Mouse (Mus musculus) embryonic facial prominence, embryonic 12.5 days (tissue): Measurements from ENCODE around the gene Myo7a. TPM values are rescaled to one million over a fixed set of nuclear protein-coding genes. Genes with fewer than 3 reads are reported as not detected.
A peak's percentile ranks its signal among the peaks of the same experiment; 100 is the strongest.

Source experiments
- ATAC-seq: fragments of 200-750 bp; cut with Nextera tagmentation; 2 replicates; pipeline ENCODE4 v1.8.0; 2017; ENCODE audit not compliant: insufficient number of reproducible peaks, insufficient read depth, low FRiP score, low TSS enrichment
- H3K27ac ChIP-seq: fragments of 300-500 bp; sonication (generic); 2 replicates; pipeline ENCODE4 v1.5.1; 2016; ENCODE audit warnings: mild to moderate bottlenecking
- H3K27me3 ChIP-seq: fragments of 300-500 bp; sonication (generic); 2 replicates; pipeline ENCODE4 v1.6.1; 2016; ENCODE audit warnings: mild to moderate bottlenecking, moderate library complexity
- H3K36me3 ChIP-seq: fragments of 300-500 bp; sonication (generic); 2 replicates; pipeline ENCODE4 v1.6.1; 2016; ENCODE audit warnings: mild to moderate bottlenecking
- H3K4me1 ChIP-seq: fragments of 300-500 bp; sonication (generic); 2 replicates; pipeline ENCODE4 v1.6.1; 2016
- H3K4me2 ChIP-seq: fragments of 300-500 bp; sonication (generic); replicated peaks from 2 replicates; pipeline ENCODE4 v1.6.1; 2016; ENCODE audit warnings: mild to moderate bottlenecking, moderate library complexity
- H3K4me3 ChIP-seq: fragments of 300-500 bp; sonication (generic); 2 replicates; pipeline ENCODE4 v1.5.1; 2016; ENCODE audit warnings: mild to moderate bottlenecking
- H3K9ac ChIP-seq: fragments of 300-500 bp; sonication (generic); 2 replicates; pipeline ENCODE4 v1.6.1; 2016; ENCODE audit warnings: mild to moderate bottlenecking, moderate library complexity
- H3K9me3 ChIP-seq: fragments of 300-500 bp; sonication (generic); 2 replicates; pipeline ENCODE4 v1.6.1; 2016; ENCODE audit warnings: mild to moderate bottlenecking, moderate library complexity
- WGBS: fragments of 180-500 bp; shearing (Covaris S2); methylation state at CpG from one replicate; pipeline ENCODE4 v1.1.7; 2016; 5-methylcytosine and 5-hydroxymethylcytosine counted together
- polyA plus RNA-seq: library from polyadenylated mRNA; unstranded; fragments of >200 nt; fragmentation: Nextera tagmentation; extraction: Ambion mirVana; gene quantifications from 2 replicates; pipeline ENCODE4 v1.2.1, GENCODE M21; 2016

The Myo7a gene
- polyA plus RNA-seq, result 14.0 and 16.1 TPM in 2 replicates

DNA sequence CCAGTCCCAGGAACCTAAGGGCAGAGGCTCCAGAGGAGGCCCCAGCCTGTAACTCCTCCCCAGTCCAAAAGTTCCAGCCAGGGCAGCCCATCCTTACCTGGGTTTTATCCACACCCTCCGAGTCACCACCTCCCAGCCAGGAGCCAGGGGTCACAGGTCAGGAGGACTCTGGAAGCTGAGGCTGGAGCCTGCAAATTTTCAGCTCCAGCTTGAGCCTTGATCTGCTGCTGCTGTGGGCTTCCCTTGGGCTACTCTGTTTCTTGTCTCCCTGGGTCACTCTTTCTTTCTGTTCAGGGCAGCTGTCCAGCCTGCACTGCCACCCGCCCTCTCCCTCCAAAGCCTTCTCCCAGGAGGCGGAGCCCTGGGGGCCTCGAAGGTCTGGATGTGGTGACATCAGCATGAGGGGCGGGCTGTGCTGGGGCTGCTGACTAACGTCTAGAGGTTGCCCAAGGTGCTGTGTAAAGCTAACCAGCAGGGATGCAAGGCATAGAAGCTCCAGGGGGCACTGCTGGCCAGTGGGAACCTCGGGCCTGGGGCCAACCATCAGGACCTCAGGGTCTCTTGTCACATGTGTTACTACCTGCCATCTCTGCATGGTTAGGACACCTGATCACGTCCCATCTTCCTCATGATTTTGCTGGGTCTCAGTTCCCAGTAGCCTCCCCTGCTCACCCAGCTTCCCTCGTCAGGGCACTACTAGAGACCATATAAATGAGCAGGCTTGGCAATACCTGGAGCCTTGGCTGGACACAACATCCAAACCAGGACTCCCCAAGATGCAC is at the start of gene Myo7a:
Gene Myo7a (minus strand): TSS at position 346 of the 782 bp plus-strand sequence.
- 0 out of 2 replicates have a peak, but pooled peaks cover 18% of the 10 kb centered on the region for H3K27me3 ChIP-seq
- peak within 1 kb of the TSS; percentile 21 for H3K4me3 ChIP-seq
- no peak within 1 kb of the TSS for H3K9ac ChIP-seq
- H3K27ac ChIP-seq, result no peak within 1 kb of the TSS
- 0 out of 2 replicates have a peak, but pooled peaks cover 4% of the 10 kb centered on the region for H3K4me1 ChIP-seq
- H3K36me3 ChIP-seq, result no peaks in the 10 kb centered on the region
- 26% methylated on average over 8 of the region's 9 CpGs for WGBS
- no peak for ATAC-seq
- peak within 1 kb of the TSS; percentile 45 for H3K4me2 ChIP-seq
- H3K9me3 ChIP-seq, result no peaks in the 10 kb centered on the region

DNA sequence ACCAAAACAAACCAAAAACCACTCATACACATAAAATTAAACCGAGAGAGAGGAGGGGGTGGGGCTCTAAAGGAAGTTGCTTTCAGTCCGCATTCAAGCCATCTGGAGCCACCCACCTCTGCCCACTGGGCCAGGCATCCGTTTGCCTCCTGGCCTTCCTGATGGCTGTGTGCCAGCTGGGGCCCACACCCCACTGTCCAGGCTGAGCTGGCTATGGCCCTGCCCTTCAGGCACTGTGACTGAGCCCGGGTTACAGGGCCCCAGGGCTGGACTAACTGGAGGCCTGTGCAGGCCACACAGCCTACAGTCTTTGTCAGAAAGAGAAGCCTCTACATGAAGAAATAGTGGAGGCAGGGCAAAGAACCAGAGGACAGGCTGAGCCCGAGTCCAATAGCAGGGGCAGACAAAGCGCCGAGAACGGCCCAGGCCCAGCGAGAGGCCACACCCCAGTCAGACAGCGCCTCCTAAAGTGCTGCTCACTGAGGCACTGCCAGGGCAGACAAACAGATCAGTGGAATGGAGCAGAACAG is 45.7 kb upstream of the Myo7a start:
- H3K9me3 ChIP-seq, result no peaks in the 10 kb centered on the region
- no peak overlapping the region for H3K4me2 ChIP-seq
- ATAC-seq, result no peak

DNA sequence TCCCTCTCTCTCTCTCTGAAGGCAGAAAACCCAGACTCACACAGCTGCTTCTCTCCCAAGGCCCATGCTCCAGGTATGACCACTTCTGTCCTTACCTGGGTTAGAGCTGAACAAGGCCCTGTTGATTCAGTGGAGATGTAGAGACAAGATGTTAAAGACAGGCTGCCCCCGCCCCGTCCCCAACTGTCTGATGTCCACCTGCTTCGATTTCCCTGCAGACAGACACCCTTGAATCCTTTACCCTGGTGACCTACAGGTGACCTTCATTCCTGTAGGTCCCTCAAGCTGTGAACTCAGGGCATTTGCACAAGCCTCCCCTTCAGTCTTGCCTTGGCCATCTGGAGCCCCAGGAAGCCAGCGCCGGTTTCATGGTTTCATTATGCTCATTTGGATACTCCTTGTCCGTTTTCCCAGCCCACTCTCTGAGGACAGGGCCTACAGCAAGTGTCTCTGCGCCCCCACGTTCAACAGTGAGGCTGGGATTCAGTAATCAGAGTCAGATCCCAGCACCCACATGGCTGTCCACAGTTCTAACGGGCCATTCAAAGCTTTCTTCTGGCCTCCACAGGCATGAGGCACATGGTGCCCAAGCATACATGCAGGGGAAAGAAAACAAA is 45.2 kb upstream of the Myo7a start:
- Histone ChIP-seq H3K4me2 (no peak overlapping the region), H3K4me3 (no peak overlapping the region), H3K27me3 (no peaks in the 10 kb centered on the region), H3K4me1 (peaks cover 24% of the 10 kb centered on the region), H3K9ac (no peak overlapping the region), H3K9me3 (no peaks in the 10 kb centered on the region), H3K36me3 (no peaks in the 10 kb centered on the region), H3K27ac (0 out of 2 replicates have a peak overlapping the region, but pooled peaks have one; percentile 31)
- ATAC-seq, result no peak
- WGBS, result 70% methylated on average over 9 of the region's 9 CpGs

More for the DNA sequence above, 45.7 kb upstream of the Myo7a start:
- Histone ChIP-seq H3K27me3 (no peaks in the 10 kb centered on the region), H3K36me3 (no peaks in the 10 kb centered on the region), H3K9ac (no peak overlapping the region), H3K4me3 (no peak overlapping the region), H3K27ac (0 out of 2 replicates have a peak overlapping the region, but pooled peaks have one; percentile 31), H3K4me1 (peaks cover 19% of the 10 kb centered on the region)
- 62% methylated on average over 10 of the region's 10 CpGs for WGBS

DNA sequence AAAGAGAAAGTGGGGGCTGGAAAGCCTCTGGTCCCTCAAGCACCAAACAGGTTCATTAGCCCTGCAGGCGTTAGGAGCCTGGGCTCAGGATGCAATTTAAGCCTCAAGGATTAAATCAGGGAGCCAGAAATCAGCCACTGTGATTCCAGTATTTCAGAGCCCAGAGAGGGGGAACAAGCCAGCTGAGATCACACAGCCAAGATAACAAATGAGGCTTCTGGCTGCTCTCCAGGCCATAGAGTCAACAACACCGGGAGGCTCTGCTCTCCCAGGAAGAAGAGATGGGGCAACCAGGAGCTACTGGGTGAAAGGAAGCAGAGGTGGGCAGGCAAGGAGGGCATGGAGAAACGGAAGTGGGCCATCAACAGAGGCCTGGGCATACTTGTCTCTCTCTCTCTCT is 44.4 kb upstream of the Myo7a start:
- Histone ChIP-seq H3K9me3 (no peaks in the 10 kb centered on the region), H3K27ac (no peak overlapping the region), H3K4me2 (no peak overlapping the region), H3K36me3 (no peaks in the 10 kb centered on the region), H3K9ac (no peak overlapping the region), H3K4me3 (no peak overlapping the region), H3K4me1 (peaks cover 29% of the 10 kb centered on the region), H3K27me3 (no peaks in the 10 kb centered on the region)
- 56% methylated on average over 3 of the region's 3 CpGs for WGBS
- no peak for ATAC-seq

GRCm38 (mm10) chr7:98162239-98162638 is 42.9 kb upstream of the Myo7a start:
- Histone ChIP-seq H3K4me3 (no peak overlapping the region), H3K27ac (no peak overlapping the region), H3K9ac (no peak overlapping the region), H3K4me2 (no peak overlapping the region), H3K27me3 (no peaks in the 10 kb centered on the region), H3K36me3 (no peaks in the 10 kb centered on the region), H3K4me1 (peaks cover 30% of the 10 kb centered on the region), H3K9me3 (no peaks in the 10 kb centered on the region)
- 71% methylated on average over 6 of the region's 6 CpGs for WGBS
- no peak for ATAC-seq

- H3K27ac ChIP-seq, result no peak overlapping the region
- H3K9ac ChIP-seq, result no peak overlapping the region
- 48% methylated on average over 8 of the region's 8 CpGs for WGBS
Measured at GRCm38 (mm10) chr7:98160041-98160740, 40.9 kb upstream of the Myo7a start.

DNA sequence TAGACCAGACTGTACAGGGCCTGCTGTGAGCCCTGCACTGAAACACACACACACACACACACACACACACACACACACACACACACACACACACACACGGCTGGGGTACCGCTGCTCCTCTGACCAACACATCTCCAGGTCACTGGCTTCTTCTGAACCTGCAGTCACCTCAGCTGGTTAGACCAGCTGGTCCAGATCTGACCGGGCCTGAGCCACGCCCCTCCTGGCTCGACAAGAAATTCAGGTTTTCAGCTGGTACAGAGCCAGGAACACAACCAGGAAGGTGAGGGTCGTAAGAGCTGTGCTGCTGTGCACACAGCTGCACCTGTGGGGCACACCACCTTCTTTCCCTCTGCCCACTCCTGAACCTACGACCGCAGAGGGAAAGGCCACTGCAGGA is 39.2 kb upstream of the Myo7a start:
- 48% methylated on average over 8 of the region's 8 CpGs for WGBS
- no peak for ATAC-seq
- Histone ChIP-seq H3K27me3 (no peaks in the 10 kb centered on the region), H3K27ac (no peak overlapping the region), H3K4me2 (no peak overlapping the region), H3K9me3 (no peaks in the 10 kb centered on the region), H3K36me3 (no peaks in the 10 kb centered on the region), H3K4me3 (no peak overlapping the region), H3K9ac (no peak overlapping the region), H3K4me1 (peaks cover 21% of the 10 kb centered on the region)

More at GRCm38 (mm10) chr7:98160041-98160740, 40.9 kb upstream of the Myo7a start:
- Histone ChIP-seq H3K4me3 (no peak overlapping the region), H3K4me2 (no peak overlapping the region), H3K9me3 (no peaks in the 10 kb centered on the region), H3K36me3 (no peaks in the 10 kb centered on the region), H3K4me1 (peaks cover 28% of the 10 kb centered on the region), H3K27me3 (no peaks in the 10 kb centered on the region)
- ATAC-seq, result no peak

DNA sequence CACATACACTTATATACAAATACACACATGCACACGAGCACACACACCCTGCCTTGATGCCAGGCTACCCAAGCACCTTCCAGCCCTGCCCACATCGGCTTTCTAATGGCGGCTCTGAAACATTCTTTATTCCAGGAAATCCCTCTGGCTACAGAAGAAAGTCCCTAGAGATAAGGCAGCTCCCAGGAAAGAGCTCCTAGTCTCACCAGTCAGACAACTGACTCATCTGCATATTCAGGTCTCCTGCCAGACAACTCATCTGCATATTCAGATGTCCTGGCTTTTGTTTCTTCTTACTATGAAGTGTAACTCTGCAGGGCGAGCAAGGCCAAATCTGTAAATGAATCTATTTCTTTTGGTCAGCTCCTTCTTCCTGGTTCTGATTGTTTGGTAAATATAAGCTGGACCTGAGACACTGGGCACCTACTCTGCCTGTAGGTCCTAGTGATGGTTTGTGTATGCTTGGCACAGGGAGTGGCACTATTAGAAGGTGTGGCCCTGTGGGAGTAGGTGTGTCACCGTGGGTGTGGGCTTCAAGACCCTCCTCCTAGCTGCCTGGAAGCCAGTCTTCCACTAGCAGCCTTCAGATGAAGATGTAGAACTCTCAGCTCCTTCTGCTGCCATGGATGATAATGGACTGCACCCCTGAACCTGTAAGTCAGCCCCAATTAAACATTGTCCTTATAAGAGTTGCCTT is 38.5 kb upstream of the Myo7a start:
- ATAC-seq, result no peak
- WGBS, result 54% methylated on average over 5 of the region's 5 CpGs
- H3K4me3 ChIP-seq, result no peak overlapping the region
- H3K27me3 ChIP-seq, result no peaks in the 10 kb centered on the region
- no peak overlapping the region for H3K27ac ChIP-seq
- no peak overlapping the region for H3K4me2 ChIP-seq
- H3K4me1 ChIP-seq, result peaks cover 21% of the 10 kb centered on the region
- H3K9ac ChIP-seq, result no peak overlapping the region
- H3K9me3 ChIP-seq, result no peaks in the 10 kb centered on the region
- H3K36me3 ChIP-seq, result no peaks in the 10 kb centered on the region

GRCm38 (mm10) chr7:98156280-98156665 is 36.9 kb upstream of the Myo7a start:
- H3K9me3 ChIP-seq, result no peaks in the 10 kb centered on the region
- H3K4me1 ChIP-seq, result peaks cover 24% of the 10 kb centered on the region
- H3K36me3 ChIP-seq, result no peaks in the 10 kb centered on the region
- whole genome bisulfite sequencing, result 78% methylated on average over 3 of the region's 3 CpGs
- no peak overlapping the region for H3K9ac ChIP-seq
- no peak overlapping the region for H3K27ac ChIP-seq
- no peaks in the 10 kb centered on the region for H3K27me3 ChIP-seq
- H3K4me2 ChIP-seq, result no peak overlapping the region
- ATAC-seq, result no peak
- no peak overlapping the region for H3K4me3 ChIP-seq

DNA sequence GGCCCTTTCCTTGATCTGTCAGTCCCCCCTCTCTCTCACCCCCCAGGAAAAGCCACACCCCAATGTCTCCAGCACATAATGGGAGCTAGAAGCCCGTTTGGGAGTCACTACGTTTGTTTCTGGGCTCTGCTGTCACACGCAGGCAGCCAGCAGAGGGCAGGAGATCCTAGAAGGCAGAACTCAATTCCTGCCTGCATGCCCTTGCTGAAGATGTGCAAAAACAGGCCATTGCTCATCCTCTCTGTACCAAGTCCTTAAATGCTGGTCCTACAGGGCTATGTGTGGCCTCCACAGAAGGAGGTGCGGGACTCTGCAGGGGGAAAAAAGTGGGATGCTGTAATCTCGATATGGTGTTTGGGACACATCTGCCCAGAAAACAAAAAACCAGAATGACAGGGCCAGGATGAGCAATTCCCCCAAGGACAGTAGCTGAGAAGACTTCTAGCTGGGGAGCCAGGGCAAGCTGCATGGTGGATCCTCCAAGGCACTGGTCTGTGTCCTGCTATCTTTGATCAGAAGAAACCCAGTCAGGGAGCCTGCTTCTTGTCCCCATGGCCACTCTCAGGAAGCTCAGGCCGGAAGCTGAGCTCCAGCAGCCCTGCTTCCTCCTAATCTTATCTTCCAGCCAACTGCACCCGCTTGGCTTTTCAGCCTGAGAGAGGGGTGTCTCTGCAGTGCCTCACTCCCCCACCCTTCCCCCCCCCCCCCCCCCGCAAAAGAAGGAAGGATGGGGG is 36.4 kb upstream of the Myo7a start:
- WGBS, result 35% methylated on average over 7 of the region's 8 CpGs
- no peaks in the 10 kb centered on the region for H3K9me3 ChIP-seq
- peaks cover 22% of the 10 kb centered on the region for H3K4me1 ChIP-seq
- no peaks in the 10 kb centered on the region for H3K27me3 ChIP-seq
- 0 out of 2 replicates have a peak, but pooled peaks have one; percentile 9 for ATAC-seq
- H3K4me3 ChIP-seq, result no peak overlapping the region
- no peak overlapping the region for H3K4me2 ChIP-seq
- no peak overlapping the region for H3K9ac ChIP-seq
- no peaks in the 10 kb centered on the region for H3K36me3 ChIP-seq
- no peak overlapping the region for H3K27ac ChIP-seq
